Mouse (Mus musculus) heart, postnatal 0 days (tissue): ENCODE data around the gene Tnfrsf1a. TPM values are rescaled to one million over a fixed set of nuclear protein-coding genes. Genes with fewer than 3 reads are reported as not detected.
A peak's percentile ranks its signal among the peaks of the same experiment; 100 is the strongest.

Source experiments
- ATAC-seq: fragments of 200-750 bp; cut with Nextera tagmentation; 2 replicates; pipeline ENCODE4 v1.8.0; 2017; ENCODE audit warnings: low read depth, moderate number of reproducible peaks, moderate library complexity; ENCODE audit not compliant: insufficient read depth
- DNase-seq: peaks from one replicate; pipeline ENCODE4 v3.0.0-alpha.2; 2016; ENCODE audit warnings: low spot score
- H3K27ac ChIP-seq: fragments of 300-500 bp; sonication (generic); 2 replicates; pipeline ENCODE4 v1.5.1; 2014; ENCODE audit warnings: low read depth, mild to moderate bottlenecking
- H3K27me3 ChIP-seq: fragments of 300-500 bp; sonication (generic); 2 replicates; pipeline ENCODE4 v1.6.1; 2014; ENCODE audit warnings: low read length, mixed read lengths; ENCODE audit not compliant: control insufficient read depth, insufficient read depth
- H3K36me3 ChIP-seq: fragments of 300-500 bp; sonication (generic); replicated peaks from 2 replicates; pipeline ENCODE4 v1.6.1; 2014; ENCODE audit warnings: low read length, mixed read lengths; ENCODE audit not compliant: control insufficient read depth, insufficient read depth
- H3K4me1 ChIP-seq: fragments of 300-500 bp; sonication (generic); 2 replicates; pipeline ENCODE4 v1.6.1; 2014; ENCODE audit warnings: antibody characterized with exemption; ENCODE audit not compliant: control insufficient read depth, insufficient read depth
- H3K4me2 ChIP-seq: fragments of 300-500 bp; sonication (generic); 2 replicates; pipeline ENCODE4 v1.6.1; 2014; ENCODE audit warnings: low read depth, mild to moderate bottlenecking, low read length, moderate library complexity
- H3K4me3 ChIP-seq: fragments of 300-500 bp; sonication (generic); 2 replicates; pipeline ENCODE4 v1.5.1; 2014; ENCODE audit warnings: low read depth, low read length
- H3K9ac ChIP-seq: fragments of 300-500 bp; sonication (generic); replicated peaks from 2 replicates; pipeline ENCODE4 v1.6.1; 2014; ENCODE audit warnings: low read depth, low read length, mixed read lengths
- H3K9me3 ChIP-seq: fragments of 300-500 bp; sonication (generic); replicated peaks from 2 replicates; pipeline ENCODE4 v1.6.1; 2016; ENCODE audit warnings: low read length; ENCODE audit not compliant: control insufficient read depth
- CTCF ChIP-seq: IDR thresholded peaks from 2 replicates; pipeline ENCODE4 v1.5.1; 2016; ENCODE audit warnings: antibody characterized with exemption, control low read depth, low read depth
- EP300 ChIP-seq: IDR thresholded peaks from 2 replicates; pipeline ENCODE4 v1.6.1; 2016; ENCODE audit warnings: antibody characterized with exemption, low read depth
- WGBS: fragments of 180-500 bp; shearing (Covaris S2); extraction: QIAGEN DNeasy Blood & Tissue Kit; methylation state at CpG from one replicate; pipeline ENCODE4 v1.1.7; 2014; 5-methylcytosine and 5-hydroxymethylcytosine counted together
- polyA plus RNA-seq: library from polyadenylated mRNA; unstranded; fragments of >200 nt; fragmentation: Nextera tagmentation; extraction: Ambion mirVana; gene quantifications from 2 replicates; pipeline ENCODE4 v1.2.1, GENCODE M21; 2015
- total RNA-seq: library from RNA; depleted of rRNA; stranded (reverse); fragments of >200 nt; gene quantifications from 2 replicates; pipeline ENCODE4 v1.2.3, GENCODE M21; 2014; ENCODE audit warnings: low replicate concordance

Gene Tnfrsf1a
- total and polyA plus RNA-seq, 2 experiments from 2014 or later: 37.1 to 39.8 TPM

DNA sequence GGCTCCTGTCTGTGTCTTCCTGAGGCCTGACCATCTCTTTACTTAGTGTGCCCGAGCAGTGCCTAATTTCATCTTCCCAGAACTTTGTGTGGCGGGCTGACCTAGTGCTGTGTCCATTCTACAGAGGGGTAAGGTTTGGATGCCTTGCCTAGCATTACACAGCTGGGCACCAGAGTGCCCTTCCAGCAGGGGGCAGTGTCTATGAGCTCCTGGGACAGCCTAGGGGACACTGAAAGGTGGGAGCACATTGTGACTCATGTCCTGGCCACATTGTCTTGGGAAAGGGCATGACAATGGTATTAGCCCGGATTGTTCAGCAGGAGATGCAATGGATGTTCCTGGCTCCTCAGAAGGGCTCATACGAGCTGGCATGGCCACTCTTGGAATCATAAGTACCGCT is 20.9 kb upstream of the Tnfrsf1a start:
- H3K4me1 ChIP-seq: peaks cover 7% of the 10 kb centered on the region
- no peaks in the 10 kb centered on the region for H3K36me3 ChIP-seq
- no peak overlapping the region for H3K9ac ChIP-seq
- H3K4me3 ChIP-seq: no peak overlapping the region
- no peaks in the 10 kb centered on the region for H3K9me3 ChIP-seq
- DNase-seq: no peak
- 77% methylated on average over 5 of the region's 5 CpGs for WGBS
- no peak for ATAC-seq
- TF ChIP-seq EP300: no peak
- TF ChIP-seq CTCF: peak; percentile 35
- no peaks in the 10 kb centered on the region for H3K27me3 ChIP-seq
- no peak overlapping the region for H3K27ac ChIP-seq
- no peak overlapping the region for H3K4me2 ChIP-seq

DNA sequence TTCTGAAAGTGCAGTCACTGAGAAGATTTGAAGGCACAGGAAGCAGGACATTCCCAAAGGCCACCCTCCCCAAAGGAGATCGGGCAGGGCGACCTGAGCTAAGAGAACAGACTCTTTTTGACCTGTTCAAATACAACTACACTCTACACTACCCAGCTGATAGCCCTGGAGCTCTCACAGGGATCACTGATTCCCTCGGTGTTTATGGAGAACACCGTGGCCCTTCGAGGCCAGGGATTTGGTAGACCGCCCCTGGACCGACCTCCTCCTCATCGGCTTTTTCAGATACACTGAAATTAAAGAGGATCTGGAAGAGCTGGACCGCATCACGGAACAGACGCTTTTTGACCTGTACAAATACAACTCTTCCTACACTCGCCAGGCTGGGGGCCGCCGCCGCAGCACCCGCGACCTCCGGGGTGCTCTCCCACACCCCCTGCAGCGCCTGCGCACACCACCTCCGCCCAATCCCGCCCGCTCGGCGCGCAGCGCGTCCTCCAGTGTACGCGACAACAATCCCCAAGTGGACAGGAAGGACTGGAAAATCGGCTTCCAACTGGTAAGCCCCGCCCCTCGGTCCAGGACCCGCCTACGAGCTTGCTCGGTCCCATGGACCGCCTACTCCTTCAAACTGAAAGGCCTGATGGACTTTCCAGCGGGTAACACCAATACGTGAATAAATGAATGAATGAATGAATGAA is 18.4 kb upstream of the Tnfrsf1a start:
- under 1% methylated on average over 39 of the region's 39 CpGs for WGBS
- Histone ChIP-seq H3K36me3 (no peaks in the 10 kb centered on the region), H3K27ac (peak overlapping the region; percentile 72), H3K4me2 (peak overlapping the region; percentile 89), H3K4me3 (peak overlapping the region; percentile 61), H3K9me3 (no peaks in the 10 kb centered on the region), H3K9ac (peak overlapping the region; percentile 61), H3K4me1 (peaks cover 4% of the 10 kb centered on the region; the same call in 1 of the 2 replicates), H3K27me3 (no peaks in the 10 kb centered on the region)
- DNase-seq: peak; percentile 85
- peak; percentile 94 for ATAC-seq
- TF ChIP-seq CTCF (no peak), EP300 (no peak)

DNA sequence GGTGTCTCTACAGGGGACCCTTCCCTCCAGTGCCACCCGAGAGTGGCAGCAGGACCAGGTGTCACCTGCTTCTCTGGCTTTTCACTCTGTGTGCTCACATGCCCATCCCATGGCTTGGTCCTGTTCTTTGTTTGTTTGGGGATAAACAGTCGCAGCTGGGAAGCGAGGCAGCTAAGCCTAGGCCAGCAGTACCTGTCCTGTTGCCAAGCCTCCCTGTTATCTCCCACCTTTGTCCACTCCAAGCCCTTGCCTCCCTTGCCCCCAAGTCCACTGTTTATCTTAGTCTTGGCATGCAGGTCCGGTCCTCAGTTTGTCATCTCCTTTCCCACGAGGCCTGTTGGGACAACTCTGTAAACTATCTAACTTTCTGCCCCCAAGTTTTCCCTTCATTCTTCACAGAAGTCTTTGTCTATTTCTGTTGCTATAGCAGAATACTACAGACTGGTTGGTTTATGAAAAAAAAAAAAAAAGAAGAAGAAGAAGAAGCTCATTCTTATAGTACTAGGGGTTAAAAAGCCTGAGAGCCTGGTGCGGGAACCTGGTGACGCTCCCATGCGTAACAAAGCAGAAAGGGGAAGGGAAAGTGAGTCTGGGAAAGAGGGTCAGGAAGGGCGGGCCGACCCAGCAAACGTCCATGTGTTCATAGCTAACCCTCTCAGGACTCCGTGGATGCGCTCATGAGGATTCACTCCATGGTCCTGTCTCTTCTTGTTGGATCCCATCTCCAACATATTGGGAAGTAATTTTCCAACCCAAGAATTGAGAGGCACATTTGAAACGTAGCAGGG is 15.9 kb upstream of the Tnfrsf1a start:
- H3K9me3 ChIP-seq: no peaks in the 10 kb centered on the region
- H3K9ac ChIP-seq: no peak overlapping the region
- WGBS: 69% methylated on average over 14 of the region's 14 CpGs
- no peak for TF ChIP-seq CTCF
- no peak for TF ChIP-seq EP300
- H3K36me3 ChIP-seq: no peaks in the 10 kb centered on the region
- DNase-seq (no peak), ATAC-seq (no peak)
- no peaks in the 10 kb centered on the region for H3K27me3 ChIP-seq
- no peak overlapping the region for H3K4me2 ChIP-seq
- H3K4me1 ChIP-seq: peaks cover 4% of the 10 kb centered on the region; the same call in 1 of the 2 replicates
- no peak overlapping the region for H3K27ac ChIP-seq
- H3K4me3 ChIP-seq: no peak overlapping the region

DNA sequence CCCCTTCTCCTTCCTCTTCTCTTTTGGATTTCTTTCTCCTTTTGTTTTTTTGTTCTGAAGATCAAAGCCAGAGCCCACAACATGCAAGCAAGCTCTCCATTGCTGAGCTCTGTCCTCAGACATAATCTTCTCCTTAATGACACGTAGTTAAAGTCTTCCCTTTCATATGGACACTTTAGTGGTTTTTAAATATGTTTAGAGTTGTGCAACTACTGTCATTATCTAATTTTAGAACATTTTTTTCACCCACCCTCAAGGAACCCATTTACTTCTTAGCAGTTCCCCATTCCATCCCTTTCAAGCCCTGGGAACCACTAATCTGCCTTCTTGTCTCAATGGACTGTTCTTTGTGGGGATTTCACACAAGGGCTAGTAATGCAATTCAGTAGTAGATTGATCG is 14.8 kb upstream of the Tnfrsf1a start:
- Histone ChIP-seq H3K4me1 (peaks cover 4% of the 10 kb centered on the region; the same call in 1 of the 2 replicates), H3K9me3 (no peaks in the 10 kb centered on the region), H3K36me3 (no peaks in the 10 kb centered on the region), H3K27ac (no peak overlapping the region), H3K9ac (no peak overlapping the region), H3K27me3 (no peaks in the 10 kb centered on the region), H3K4me2 (no peak overlapping the region), H3K4me3 (no peak overlapping the region)
- WGBS: 82% methylated on average over 2 of the region's 2 CpGs
- DNase-seq (no peak), ATAC-seq (no peak)
- no peak for TF ChIP-seq EP300
- TF ChIP-seq CTCF: no peak

DNA sequence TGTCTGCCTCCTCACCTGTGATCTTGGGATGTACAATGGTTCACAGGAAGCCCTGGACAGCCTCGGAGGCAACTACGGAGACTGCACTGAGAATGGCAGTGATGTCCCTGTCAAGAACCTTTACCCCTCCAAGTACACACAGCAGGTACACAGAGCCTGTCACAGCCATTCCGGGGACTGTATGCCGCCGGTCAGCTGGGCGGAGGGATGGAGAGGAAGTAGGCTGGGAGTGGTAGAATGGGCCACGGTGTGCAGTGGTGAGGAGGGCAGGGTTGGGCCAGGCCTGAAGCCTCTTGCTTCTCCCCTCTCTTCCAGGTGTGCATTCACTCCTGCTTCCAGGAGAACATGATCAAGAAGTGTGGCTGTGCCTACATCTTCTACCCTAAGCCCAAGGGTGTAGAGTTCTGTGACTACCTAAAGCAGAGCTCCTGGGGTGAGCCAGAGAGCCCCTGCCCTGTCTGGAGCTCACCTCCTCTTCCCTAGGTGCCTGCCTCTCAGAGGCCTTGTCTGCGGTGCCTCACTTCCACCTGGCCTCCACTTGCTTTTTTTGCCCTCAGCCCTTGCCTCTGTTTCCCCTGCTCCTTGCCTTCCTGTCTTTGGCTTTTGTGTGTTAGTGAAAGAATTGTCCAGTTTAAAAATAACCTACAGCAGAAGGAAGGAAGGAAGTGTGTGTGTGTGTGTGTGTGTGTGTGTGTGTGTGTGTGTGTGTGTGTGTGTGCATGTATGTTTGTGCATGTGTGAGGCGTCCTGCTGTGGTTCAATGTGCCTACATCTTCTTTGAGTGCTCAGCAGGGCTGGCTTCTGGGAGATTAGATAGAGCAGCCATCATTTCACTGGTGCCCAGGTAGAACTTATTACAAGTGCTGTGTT is 10.1 kb upstream of the Tnfrsf1a start:
- Histone ChIP-seq H3K4me1 (no peaks in the 10 kb centered on the region), H3K4me3 (no peak overlapping the region), H3K36me3 (no peaks in the 10 kb centered on the region), H3K9me3 (no peaks in the 10 kb centered on the region), H3K27me3 (no peaks in the 10 kb centered on the region), H3K27ac (peak overlapping the region; percentile 75), H3K4me2 (no peak overlapping the region), H3K9ac (no peak overlapping the region)
- DNase-seq (no peak), ATAC-seq (no peak)
- whole genome bisulfite sequencing: 62% methylated on average over 9 of the region's 9 CpGs
- no peak for TF ChIP-seq CTCF
- no peak for TF ChIP-seq EP300
